Mouse (Mus musculus) forebrain, embryonic 11.5 days (tissue): ENCODE data around the gene Ccna2. TPM values are rescaled to one million over a fixed set of nuclear protein-coding genes. Genes with fewer than 3 reads are reported as not detected.
"Not testable (repeated sequence)": the region's sequence is repeated elsewhere in the genome, so short reads cannot be mapped to it uniquely, and the experiment has no call there.

ENCODE experiments used
- ATAC-seq: fragments of 200-750 bp; cut with Nextera tagmentation; replicated peaks from 2 replicates; pipeline ENCODE4 v1.8.0; 2017; ENCODE audit warnings: moderate TSS enrichment; ENCODE audit not compliant: low FRiP score
- DNase-seq: peaks from one replicate; pipeline ENCODE4 v3.0.0-alpha.2; 2017; ENCODE audit warnings: low spot score
- H3K27ac ChIP-seq: fragments of 300-500 bp; sonication (generic); 2 replicates; pipeline ENCODE4 v1.5.1; 2014; ENCODE audit warnings: low read depth, low read length
- H3K27me3 ChIP-seq: fragments of 300-500 bp; sonication (generic); 2 replicates; pipeline ENCODE4 v1.6.1; 2014; ENCODE audit warnings: mild to moderate bottlenecking, low read length, mixed read lengths; ENCODE audit not compliant: control insufficient read depth, insufficient read depth
- H3K36me3 ChIP-seq: fragments of 300-500 bp; sonication (generic); 2 replicates; pipeline ENCODE4 v1.6.1; 2014; ENCODE audit warnings: mild to moderate bottlenecking, low read length, moderate library complexity, mixed read lengths; ENCODE audit not compliant: control insufficient read depth, insufficient read depth
- H3K4me1 ChIP-seq: fragments of 300-500 bp; sonication (generic); replicated peaks from 2 replicates; pipeline ENCODE4 v1.6.1; 2014; ENCODE audit warnings: low read length, mixed read lengths; ENCODE audit not compliant: control insufficient read depth, insufficient read depth
- H3K4me2 ChIP-seq: fragments of 300-500 bp; sonication (generic); 2 replicates; pipeline ENCODE4 v1.6.1; 2014; ENCODE audit warnings: low read depth, mild to moderate bottlenecking, low read length, moderate library complexity, mixed read lengths; ENCODE audit not compliant: severe bottlenecking
- H3K4me3 ChIP-seq: fragments of 300-500 bp; sonication (generic); 2 replicates; pipeline ENCODE4 v1.5.1; 2014; ENCODE audit warnings: low read depth, low read length
- H3K9ac ChIP-seq: fragments of 300-500 bp; sonication (generic); 2 replicates; pipeline ENCODE4 v1.6.1; 2014; ENCODE audit warnings: low read length
- H3K9me3 ChIP-seq: fragments of 300-500 bp; sonication (generic); 2 replicates; pipeline ENCODE4 v1.6.1; 2016; ENCODE audit warnings: low read length, mixed read lengths; ENCODE audit not compliant: control insufficient read depth
- WGBS: fragments of 180-500 bp; shearing (Covaris S2); extraction: QIAGEN DNeasy Blood & Tissue Kit; methylation state at CpG from one replicate; pipeline ENCODE4 v1.1.7; 2014; 5-methylcytosine and 5-hydroxymethylcytosine counted together
- polyA plus RNA-seq: library from polyadenylated mRNA; unstranded; fragments of >200 nt; fragmentation: Nextera tagmentation; extraction: Ambion mirVana; gene quantifications from 2 replicates; pipeline ENCODE4 v1.2.1, GENCODE M21; 2014

Ccna2 gene
- polyA plus RNA-seq = 333 and 338 TPM in 2 replicates

DNA sequence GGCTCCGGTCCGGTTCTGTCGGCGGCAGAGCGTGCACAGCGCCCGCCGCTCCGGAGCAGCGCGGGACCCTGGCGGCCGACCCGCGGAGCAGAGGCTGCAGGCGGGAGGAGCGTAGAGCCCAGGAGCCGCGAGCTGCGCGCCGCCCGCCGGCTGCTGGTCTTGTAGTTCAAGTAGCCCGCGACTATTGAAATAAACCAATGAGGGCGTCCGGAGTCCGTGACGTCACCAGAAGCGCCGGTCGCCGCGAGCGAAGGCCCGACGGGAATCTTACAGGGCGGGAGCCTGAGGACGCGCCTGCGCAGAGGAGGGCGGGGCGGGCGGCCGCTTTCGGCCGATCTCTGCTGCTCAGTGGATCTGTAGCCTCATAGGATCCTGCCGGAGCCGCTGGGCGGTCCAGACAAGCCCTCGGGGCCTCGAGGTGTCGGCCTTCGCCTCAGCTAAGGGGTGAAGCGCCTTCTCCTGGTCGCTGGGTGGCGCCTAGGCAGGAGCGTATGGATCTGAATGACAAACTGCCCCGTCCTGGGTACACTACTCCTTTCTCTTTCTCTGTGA is at the start of gene Ccna2:
Gene Ccna2, minus strand, starts transcription at position 324 of the 552 bp plus-strand sequence.
- ATAC-seq (peak; percentile 99), DNase-seq (peak; percentile 100)
- no peaks in the 10 kb centered on the region for H3K27me3 ChIP-seq
- peaks cover 14% of the 10 kb centered on the region for H3K36me3 ChIP-seq
- peak within 1 kb of the TSS; percentile 76 for H3K27ac ChIP-seq
- peak within 1 kb of the TSS; percentile 87 for H3K4me3 ChIP-seq
- H3K4me1 ChIP-seq = peaks cover 9% of the 10 kb centered on the region; the same call in 1 of the 2 replicates
- under 1% methylated on average over 60 of the region's 60 CpGs for WGBS
- peak within 1 kb of the TSS; percentile 78 for H3K4me2 ChIP-seq
- H3K9ac ChIP-seq = peak within 1 kb of the TSS; percentile 95
- H3K9me3 ChIP-seq = no peaks in the 10 kb centered on the region

DNA sequence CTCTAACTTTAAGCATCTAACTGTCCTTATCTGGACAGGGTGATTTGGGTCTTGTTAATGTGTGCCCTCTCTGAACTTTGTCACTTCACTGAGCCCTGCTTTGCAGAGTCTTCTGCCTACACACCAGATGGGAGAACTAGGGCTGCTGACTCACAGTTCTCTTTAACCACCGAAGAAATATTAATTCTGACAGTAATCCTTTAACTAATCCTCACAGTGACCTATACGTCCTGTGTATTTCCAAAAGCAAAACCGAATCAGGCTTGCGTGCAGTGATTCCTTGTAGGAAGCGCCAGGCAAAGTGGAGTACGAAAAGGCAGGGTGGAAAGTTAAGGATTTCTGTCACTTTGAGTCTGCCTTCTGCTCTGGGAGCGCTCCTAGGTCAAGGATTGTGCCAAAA is 46.2 kb upstream of the Ccna2 start:
- H3K36me3 ChIP-seq = no peaks in the 10 kb centered on the region
- no peaks in the 10 kb centered on the region for H3K27me3 ChIP-seq
- no peak overlapping the region for H3K4me2 ChIP-seq
- no peaks in the 10 kb centered on the region for H3K9me3 ChIP-seq
- H3K4me3 ChIP-seq = no peak overlapping the region
- H3K4me1 ChIP-seq = peaks cover 2% of the 10 kb centered on the region; the same call in 1 of the 2 replicates
- WGBS = 77% methylated on average over 7 of the region's 7 CpGs
- ATAC-seq = no peak
- H3K9ac ChIP-seq = no peak overlapping the region
- no peak overlapping the region for H3K27ac ChIP-seq
- DNase-seq = no peak

DNA sequence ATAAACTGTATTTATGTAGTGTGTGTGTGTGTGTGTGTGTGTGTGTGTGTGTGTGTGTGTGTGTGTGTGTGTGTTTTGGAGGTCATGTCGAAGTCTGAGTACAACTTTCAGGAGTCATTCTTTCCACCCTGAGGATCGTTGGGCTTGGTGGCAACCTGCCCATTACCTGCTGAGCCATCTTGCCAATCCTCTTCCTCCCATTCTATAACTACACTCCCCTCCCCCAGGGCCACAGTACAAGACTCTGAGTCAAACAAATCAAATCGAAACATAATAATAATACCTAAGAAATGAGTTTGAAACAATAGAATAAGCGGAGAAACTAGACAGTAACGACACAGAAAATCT is 41.9 kb upstream of the Ccna2 start:
- H3K4me1 ChIP-seq = peaks cover 2% of the 10 kb centered on the region; the same call in 1 of the 2 replicates
- WGBS = 77% methylated on average over 5 of the region's 5 CpGs
- H3K4me3 ChIP-seq = no peak overlapping the region
- no peaks in the 10 kb centered on the region for H3K9me3 ChIP-seq
- no peak overlapping the region for H3K9ac ChIP-seq
- ATAC-seq = no peak
- H3K27me3 ChIP-seq = no peaks in the 10 kb centered on the region
- H3K36me3 ChIP-seq = no peaks in the 10 kb centered on the region
- H3K4me2 ChIP-seq = no peak overlapping the region; the same call in 1 of the 2 replicates
- no peak for DNase-seq
- H3K27ac ChIP-seq = no peak overlapping the region

DNA sequence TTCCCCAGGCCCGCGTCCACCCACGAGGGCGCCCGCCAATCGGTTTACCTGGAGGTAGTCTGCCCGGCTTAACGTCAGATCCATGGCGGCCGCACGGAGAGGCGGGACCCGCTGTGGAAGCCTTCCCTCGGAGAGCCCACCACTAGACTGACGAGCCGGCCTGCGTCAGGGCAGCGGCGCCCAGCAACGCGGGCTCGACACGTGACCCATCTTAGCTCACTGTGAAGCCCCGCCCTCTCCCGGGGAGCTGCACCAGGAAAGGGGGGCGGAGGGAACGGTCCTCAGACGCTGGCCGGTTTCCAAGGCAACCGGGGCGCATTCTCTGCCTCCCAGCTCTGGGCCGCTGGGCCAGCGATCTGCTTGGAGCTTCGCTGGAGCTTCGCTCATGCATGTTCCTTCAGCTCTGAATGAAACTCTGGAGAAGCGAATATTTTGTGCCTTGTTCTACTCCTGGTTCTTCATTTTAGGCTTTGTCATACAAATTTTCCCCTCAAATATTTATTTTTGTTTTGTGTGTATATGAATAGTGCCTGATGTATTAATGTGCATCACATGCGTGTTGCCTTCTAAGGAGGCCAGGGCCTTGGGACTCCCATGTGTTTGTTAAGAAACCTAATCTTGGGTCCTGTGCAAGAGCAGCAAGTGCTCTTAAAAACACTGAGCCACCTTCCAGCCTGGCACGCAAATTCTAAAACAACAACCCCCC is 41.4 kb upstream of the Ccna2 start, which contains the start of gene Bbs7:
Gene Bbs7, minus strand, starts transcription at position 276 of the 706 bp plus-strand sequence.
- no peaks in the 10 kb centered on the region for H3K9me3 ChIP-seq
- peak within 1 kb of the TSS; percentile 56 for H3K4me3 ChIP-seq
- 4% methylated on average over 38 of the region's 38 CpGs for WGBS
- DNase-seq = peak; percentile 98
- H3K27ac ChIP-seq = no peak within 1 kb of the TSS
- peak; percentile 100 for ATAC-seq
- peak within 1 kb of the TSS; percentile 72 for H3K9ac ChIP-seq
- H3K36me3 ChIP-seq = no peaks in the 10 kb centered on the region
- H3K27me3 ChIP-seq = no peaks in the 10 kb centered on the region
- H3K4me2 ChIP-seq = peak within 1 kb of the TSS; percentile 58
- H3K4me1 ChIP-seq = peaks cover 2% of the 10 kb centered on the region; the same call in 1 of the 2 replicates

DNA sequence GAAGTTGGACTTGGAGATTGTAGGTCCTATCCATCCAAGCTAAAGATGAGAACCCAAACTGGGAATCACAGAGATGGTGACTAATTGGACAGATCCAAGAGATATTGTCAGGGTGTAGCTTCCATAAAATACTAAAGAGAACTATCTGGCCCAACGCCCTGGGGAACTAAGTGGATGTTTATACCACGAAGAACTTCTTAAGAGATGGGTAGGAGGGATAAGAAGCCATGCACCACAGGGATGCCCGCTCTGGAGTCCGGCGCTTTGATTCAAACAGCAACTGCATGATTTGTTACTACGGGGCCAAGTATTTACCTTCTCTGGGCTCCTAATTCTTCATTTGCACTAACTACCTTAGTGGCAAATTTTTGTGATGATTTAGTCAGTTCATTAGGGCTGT is 40.7 kb upstream of the Ccna2 start:
- Histone ChIP-seq H3K4me3 (peak overlapping the region; percentile 56), H3K4me1 (peaks cover 2% of the 10 kb centered on the region; the same call in 1 of the 2 replicates), H3K9ac (peak overlapping the region; percentile 72), H3K36me3 (no peaks in the 10 kb centered on the region), H3K9me3 (no peaks in the 10 kb centered on the region), H3K27me3 (no peaks in the 10 kb centered on the region), H3K27ac (no peak overlapping the region), H3K4me2 (peak overlapping the region; percentile 58)
- 5% methylated on average over 6 of the region's 6 CpGs for WGBS
- ATAC-seq = 0 out of 2 replicates have a peak, but pooled peaks have one; percentile 3
- DNase-seq = no peak

DNA sequence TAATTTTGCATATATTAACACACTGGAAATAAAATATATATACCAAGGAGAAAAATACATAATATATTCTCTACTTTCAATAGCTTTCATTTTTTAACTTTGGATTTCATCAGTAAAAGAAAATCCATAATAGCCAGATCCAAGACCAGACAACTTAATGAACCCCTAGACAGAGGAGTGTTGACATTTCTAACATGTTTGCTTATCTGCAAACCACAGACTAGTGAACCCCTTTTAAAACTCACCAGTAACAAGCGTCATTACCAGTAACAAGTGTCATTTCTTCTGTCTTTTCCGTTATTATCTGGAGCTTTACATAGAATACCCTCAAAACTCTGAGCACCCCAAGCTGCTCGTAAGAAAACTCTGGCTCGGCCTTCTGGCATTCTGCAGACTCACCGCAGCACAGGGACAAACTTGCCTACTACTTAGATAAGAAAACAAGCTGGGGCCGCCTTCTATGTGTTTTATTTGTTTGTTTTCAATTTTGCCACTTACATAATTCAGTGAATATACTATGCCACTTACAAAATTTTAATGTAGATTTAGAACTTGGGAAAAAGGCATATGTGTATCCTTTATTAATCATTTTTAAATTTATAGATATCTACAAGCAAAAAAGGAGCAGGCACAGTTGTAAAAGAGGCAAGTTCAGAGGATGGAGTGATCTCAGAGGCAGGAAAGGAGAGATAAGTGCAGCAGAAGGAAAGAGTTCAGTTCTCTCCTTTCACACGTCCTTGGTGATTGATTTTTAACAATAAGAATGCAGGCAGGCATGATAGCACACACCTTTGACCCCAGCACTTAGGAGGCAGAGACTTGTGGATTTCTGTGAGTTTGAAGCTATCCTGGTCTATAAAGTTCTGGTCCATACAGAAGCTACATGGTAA is 34.2 kb upstream of the Ccna2 start:
- H3K4me1 ChIP-seq = no peaks in the 10 kb centered on the region
- WGBS = 83% methylated on average over 7 of the region's 7 CpGs
- H3K27me3 ChIP-seq = no peaks in the 10 kb centered on the region
- H3K9ac ChIP-seq = no peak overlapping the region
- H3K4me3 ChIP-seq = no peak overlapping the region
- no peaks in the 10 kb centered on the region for H3K36me3 ChIP-seq
- no peaks in the 10 kb centered on the region for H3K9me3 ChIP-seq
- DNase-seq = no peak
- ATAC-seq = no peak
- H3K4me2 ChIP-seq = no peak overlapping the region
- no peak overlapping the region for H3K27ac ChIP-seq

DNA sequence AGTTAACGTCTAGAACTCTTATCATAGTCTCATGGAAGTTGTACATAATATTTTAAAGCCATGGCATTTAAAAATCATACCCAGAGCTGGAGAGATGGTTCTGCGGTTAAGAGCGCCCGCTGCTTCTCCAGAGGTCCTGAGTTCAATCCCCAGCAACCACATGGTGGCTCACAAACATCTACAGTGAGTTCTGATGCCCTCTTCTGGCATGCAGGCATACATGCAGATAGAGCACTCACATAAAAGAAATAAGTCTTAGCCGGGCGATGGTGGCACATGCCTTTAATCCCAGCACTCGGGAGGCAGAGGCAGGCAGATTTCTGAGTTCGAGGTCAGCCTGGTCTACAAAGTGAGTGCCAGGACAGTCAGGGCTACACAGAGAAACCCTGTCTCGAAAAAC is 27.8 kb upstream of the Ccna2 start:
- not testable (repeated sequence) for H3K9me3 ChIP-seq, H3K36me3 ChIP-seq, H3K4me2 ChIP-seq, H3K4me1 ChIP-seq, H3K9ac ChIP-seq, DNase-seq, H3K27ac ChIP-seq, ATAC-seq, H3K27me3 ChIP-seq, H3K4me3 ChIP-seq
- WGBS = 91% methylated on average over 9 of the region's 9 CpGs

DNA sequence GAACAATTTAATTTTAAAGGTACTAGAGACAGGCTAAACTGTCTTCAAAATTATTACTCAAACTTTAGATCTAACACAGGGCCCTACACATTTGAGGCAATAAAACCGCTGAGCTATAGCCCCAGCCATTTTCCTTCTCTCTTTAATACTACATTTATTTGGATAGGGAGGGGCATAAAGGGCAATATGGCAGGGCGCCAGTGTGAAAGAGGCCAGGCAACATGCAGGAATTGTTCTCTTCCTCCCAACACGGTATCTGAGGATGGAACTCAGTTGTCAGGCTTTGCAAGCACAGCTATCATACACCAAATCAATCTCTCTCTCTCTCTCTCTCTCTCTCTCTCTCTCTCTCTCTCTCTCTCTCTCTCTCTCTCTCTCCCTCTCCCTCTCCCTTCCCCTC is 26.9 kb upstream of the Ccna2 start:
- H3K4me3 ChIP-seq = no peak overlapping the region
- ATAC-seq = no peak
- 86% methylated on average over 3 of the region's 3 CpGs for WGBS
- H3K9ac ChIP-seq = no peak overlapping the region
- no peak overlapping the region for H3K4me2 ChIP-seq
- H3K4me1 ChIP-seq = no peaks in the 10 kb centered on the region
- no peaks in the 10 kb centered on the region for H3K36me3 ChIP-seq
- no peaks in the 10 kb centered on the region for H3K27me3 ChIP-seq
- H3K27ac ChIP-seq = no peak overlapping the region
- DNase-seq = no peak
- H3K9me3 ChIP-seq = no peaks in the 10 kb centered on the region
